Mouse (Mus musculus) T-helper 17 cell (primary cell): Measurements from ENCODE around the gene Ubap2.

Experiments
- in situ Hi-C, 2 experiments: fragments of 300-600 bp; cut with MboI, MseI; formaldehyde crosslinking; loops; 1 replicate in 1 of 2; 2 replicates in 1 of 2; pipeline ENCODE4 v1.15.1; 2025; ENCODE audit warnings: high pct_unique_total_duplicates in 2 of 2

Gene Ubap2

GRCm38 (mm10) chr4:41274980-41275850 lies at the start of gene Ubap2:
TSS of gene Ubap2 (minus strand) at chr4:41275144.
- in situ Hi-C loops: no loop called here

- in situ Hi-C loops: loop anchor here in 1 of 2 experiments (25.0 kb wide), 1 partner anchor 1684 kb away; no protein-coding TSS in a partner anchor
Observed at GRCm38 (mm10) chr4:41320971-41321370, 46.0 kb upstream of the Ubap2 start.

- in situ Hi-C loops: loop anchor here in 1 of 2 experiments (10.0 to 25.0 kb wide), 2 partner anchors 1053 to 1681 kb away; partner anchors contain the start of genes Smim27 and Topors
Observed at GRCm38 (mm10) chr4:41318267-41318666, 43.3 kb upstream of the Ubap2 start.

GRCm38 (mm10) chr4:41315173-41315572 lies 40.2 kb upstream of the Ubap2 start:
- in situ Hi-C loops: loop anchor here in 1 of 2 experiments (10.0 to 25.0 kb wide), 2 partner anchors 1050 to 1678 kb away; partner anchors contain the start of genes Smim27 and Topors

GRCm38 (mm10) chr4:41314141-41315129 lies 39.5 kb upstream of the Ubap2 start, which contains the start of gene Dcaf12:
TSS of gene Dcaf12 (minus strand) at chr4:41314889.
- in situ Hi-C loops: loop anchor here (5.0 to 25.0 kb wide), 3 partner anchors 33 to 1677 kb away; partner anchors contain the start of genes Smim27 (in 1 of the 2), Topors (in 1 of the 2) and Ubap1 (in 1 of the 2)

GRCm38 (mm10) chr4:41313722-41314121 lies 38.8 kb upstream of the Ubap2 start:
- in situ Hi-C loops: loop anchor here (5.0 to 25.0 kb wide), 3 partner anchors 34 to 1676 kb away; partner anchors contain the start of genes Smim27 (in 1 of the 2), Topors (in 1 of the 2) and Ubap1 (in 1 of the 2)

- in situ Hi-C loops: loop anchor here (5.0 to 25.0 kb wide), 3 partner anchors 36 to 1674 kb away; partner anchors contain the start of genes Smim27 (in 1 of the 2), Topors (in 1 of the 2) and Ubap1 (in 1 of the 2)
Observed at GRCm38 (mm10) chr4:41310567-41311563, 35.9 kb upstream of the Ubap2 start.

- in situ Hi-C loops: loop anchor here in 1 of 2 experiments (25.0 kb wide), 1 partner anchor 1670 kb away; no protein-coding TSS in a partner anchor
Observed at GRCm38 (mm10) chr4:41307406-41307805, 32.5 kb upstream of the Ubap2 start.

- in situ Hi-C loops: loop anchor here in 1 of 2 experiments (25.0 kb wide), 1 partner anchor 1667 kb away; no protein-coding TSS in a partner anchor
Observed at GRCm38 (mm10) chr4:41304302-41304701, 29.4 kb upstream of the Ubap2 start.

GRCm38 (mm10) chr4:41303671-41304070 lies 28.7 kb upstream of the Ubap2 start:
- in situ Hi-C loops: loop anchor here in 1 of 2 experiments (25.0 kb wide), 1 partner anchor 1666 kb away; no protein-coding TSS in a partner anchor

- in situ Hi-C loops: no loop called here
Observed at GRCm38 (mm10) chr4:41298976-41299375, 24.0 kb upstream of the Ubap2 start.

- in situ Hi-C loops: no loop called here
Observed at GRCm38 (mm10) chr4:41295960-41296359, 21.0 kb upstream of the Ubap2 start.

GRCm38 (mm10) chr4:41295507-41295906 lies 20.6 kb upstream of the Ubap2 start:
- in situ Hi-C loops: no loop called here

- in situ Hi-C loops: no loop called here
Observed at GRCm38 (mm10) chr4:41293907-41294306, 19.0 kb upstream of the Ubap2 start.

- in situ Hi-C loops: no loop called here
Observed at GRCm38 (mm10) chr4:41289802-41290201, 14.9 kb upstream of the Ubap2 start.

- in situ Hi-C loops: no loop called here
Observed at GRCm38 (mm10) chr4:41286420-41286819, 11.5 kb upstream of the Ubap2 start.

GRCm38 (mm10) chr4:41284087-41284486 lies 9.1 kb upstream of the Ubap2 start:
- in situ Hi-C loops: no loop called here

- in situ Hi-C loops: no loop called here
Observed at GRCm38 (mm10) chr4:41275927-41276326, 983 bp upstream of the Ubap2 start.

- in situ Hi-C loops: no loop called here
Observed at GRCm38 (mm10) chr4:41274377-41274979, 466 bp downstream of the Ubap2 start.
